Mouse (Mus musculus): ENCODE measurements around the gene Spock1.

GRCm38 (mm10) chr13:57604437-57604836, 303.7 kb downstream of the Spock1 start:
- no peak for TF ChIP-seq CTCF (IDR thresholded peaks at IDR 0.05; ENCODE audit: insufficient read depth, low read length)
- TF ChIP-seq POLR2A (IDR thresholded peaks at IDR 0.05; ENCODE audit: borderline replicate concordance, extremely low read depth, low read depth, low read length), result no peak

Data from lung, adult 2 months (tissue).